Mouse (Mus musculus): ENCODE results near the gene Ncln. TPM values are rescaled to one million over a fixed set of nuclear protein-coding genes. Genes with fewer than 3 reads are reported as not detected.
A peak's percentile ranks its signal among the peaks of the same experiment; 100 is the strongest.

The Ncln gene
- polyA plus RNA-seq, 1 experiment from 2014 or later: 72.3 TPM

- no peak overlapping the region for H3K27ac ChIP-seq (ENCODE audit: low read depth, low read length)
- H3K9ac ChIP-seq (ENCODE audit: low read length): no peak overlapping the region
- WGBS: 92% methylated on average over 9 of the region's 9 CpGs
- H3K36me3 ChIP-seq (ENCODE audit: control insufficient read depth, insufficient read depth, low read length): peaks cover 2% of the 10 kb centered on the region
- peaks cover 6% of the 10 kb centered on the region for H3K4me1 ChIP-seq (replicated peaks; ENCODE audit: control insufficient read depth, insufficient read depth, low read length)
- DNase-seq (ENCODE audit: low spot score) (no peak), ATAC-seq (replicated peaks; ENCODE audit: low FRiP score) (no peak)
- no peaks in the 10 kb centered on the region for H3K9me3 ChIP-seq (ENCODE audit: control insufficient read depth, low read length)
- H3K4me3 ChIP-seq (ENCODE audit: low read depth, low read length): no peak overlapping the region
- no peaks in the 10 kb centered on the region for H3K27me3 ChIP-seq (ENCODE audit: control insufficient read depth, insufficient read depth, low read length)
- H3K4me2 ChIP-seq (ENCODE audit: low read depth, low read length, severe bottlenecking): no peak overlapping the region
Measured at GRCm38 (mm10) chr10:81491018-81491417, 5.2 kb downstream of the Ncln start.

DNA sequence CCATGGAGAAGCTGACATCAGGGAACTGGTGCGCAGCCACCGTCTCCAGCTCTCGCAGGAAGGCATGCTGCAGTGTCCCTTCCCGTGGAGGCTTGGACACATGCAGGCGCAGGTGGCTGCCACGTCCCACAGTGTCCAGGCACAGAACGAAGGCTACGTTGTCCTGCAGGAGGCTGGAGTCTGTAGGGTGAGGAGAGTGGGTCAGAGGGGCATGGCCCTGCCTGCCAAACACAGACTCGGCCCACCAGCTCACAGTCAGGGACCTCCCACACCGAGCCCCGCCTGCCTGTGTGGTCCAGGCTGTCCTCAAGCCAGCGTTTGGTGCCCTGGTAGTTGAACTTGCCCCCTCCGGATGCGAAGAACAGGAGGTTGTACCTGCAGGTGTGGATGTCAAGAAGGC is 6.3 kb downstream of the Ncln start:
- no peak for ATAC-seq (replicated peaks; ENCODE audit: low FRiP score)
- 86% methylated on average over 14 of the region's 14 CpGs for WGBS

DNA sequence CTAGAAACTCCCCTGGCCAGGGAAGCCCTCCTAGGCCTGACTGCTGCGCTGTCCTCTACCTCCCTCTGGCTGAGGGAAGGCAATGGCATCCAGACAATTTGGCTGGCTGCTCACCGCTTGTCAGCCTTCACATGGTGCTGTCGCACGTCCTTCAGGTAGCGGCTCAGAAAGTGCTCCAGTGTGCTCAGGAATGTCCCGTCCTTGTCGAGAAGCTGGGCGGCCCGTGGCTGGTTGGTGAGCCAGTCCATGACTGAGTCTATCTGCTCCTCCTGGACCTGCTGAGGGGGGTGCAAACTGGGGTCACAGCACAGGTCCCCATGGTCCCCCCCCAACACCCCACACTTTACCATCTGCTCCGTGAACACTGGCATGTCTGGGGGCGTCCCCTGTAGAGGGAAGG is 8.1 kb downstream of the Ncln start:
- Histone ChIP-seq H3K4me3 (ENCODE audit: low read depth, low read length) (no peak overlapping the region), H3K27ac (ENCODE audit: low read depth, low read length) (no peak overlapping the region), H3K9ac (ENCODE audit: low read length) (no peak overlapping the region), H3K4me2 (ENCODE audit: low read depth, low read length, severe bottlenecking) (no peak overlapping the region), H3K9me3 (ENCODE audit: control insufficient read depth, low read length) (no peaks in the 10 kb centered on the region), H3K27me3 (ENCODE audit: control insufficient read depth, insufficient read depth, low read length) (no peaks in the 10 kb centered on the region), H3K36me3 (ENCODE audit: control insufficient read depth, insufficient read depth, low read length) (peaks cover 2% of the 10 kb centered on the region), H3K4me1 (replicated peaks; ENCODE audit: control insufficient read depth, insufficient read depth, low read length) (no peaks in the 10 kb centered on the region)
- DNase-seq (ENCODE audit: low spot score) (no peak), ATAC-seq (replicated peaks; ENCODE audit: low FRiP score) (no peak)
- WGBS: 90% methylated on average over 11 of the region's 11 CpGs

More for the DNA sequence above, 6.3 kb downstream of the Ncln start:
- Histone ChIP-seq H3K9me3 (ENCODE audit: control insufficient read depth, low read length) (no peaks in the 10 kb centered on the region), H3K4me3 (ENCODE audit: low read depth, low read length) (no peak overlapping the region), H3K36me3 (ENCODE audit: control insufficient read depth, insufficient read depth, low read length) (peaks cover 2% of the 10 kb centered on the region), H3K4me1 (replicated peaks; ENCODE audit: control insufficient read depth, insufficient read depth, low read length) (peaks cover under 1% of the 10 kb centered on the region; the same call in 1 of the 2 replicates), H3K4me2 (ENCODE audit: low read depth, low read length, severe bottlenecking) (no peak overlapping the region), H3K27ac (ENCODE audit: low read depth, low read length) (no peak overlapping the region), H3K9ac (ENCODE audit: low read length) (no peak overlapping the region), H3K27me3 (ENCODE audit: control insufficient read depth, insufficient read depth, low read length) (no peaks in the 10 kb centered on the region)
- DNase-seq (ENCODE audit: low spot score): no peak

- 90% methylated on average over 10 of the region's 10 CpGs for WGBS
- H3K4me3 ChIP-seq (ENCODE audit: low read depth, low read length): no peak overlapping the region
Measured at GRCm38 (mm10) chr10:81486496-81486895, 9.7 kb downstream of the Ncln start.

GRCm38 (mm10) chr10:81485479-81486018 is 10.6 kb downstream of the Ncln start:
- H3K36me3 ChIP-seq (ENCODE audit: control insufficient read depth, insufficient read depth, low read length): no peaks in the 10 kb centered on the region; the same call in 1 of the 2 replicates
- no peak for ATAC-seq (replicated peaks; ENCODE audit: low FRiP score)
- no peak for DNase-seq (ENCODE audit: low spot score)
- no peaks in the 10 kb centered on the region; the same call in 1 of the 2 replicates for H3K4me1 ChIP-seq (replicated peaks; ENCODE audit: control insufficient read depth, insufficient read depth, low read length)
- H3K9me3 ChIP-seq (ENCODE audit: control insufficient read depth, low read length): no peaks in the 10 kb centered on the region
- no peak overlapping the region for H3K9ac ChIP-seq (ENCODE audit: low read length)
- no peak overlapping the region for H3K27ac ChIP-seq (ENCODE audit: low read depth, low read length)
- WGBS: 76% methylated on average over 7 of the region's 7 CpGs
- H3K4me3 ChIP-seq (ENCODE audit: low read depth, low read length): no peak overlapping the region
- peaks cover 10% of the 10 kb centered on the region for H3K27me3 ChIP-seq (ENCODE audit: control insufficient read depth, insufficient read depth, low read length)
- no peak overlapping the region for H3K4me2 ChIP-seq (ENCODE audit: low read depth, low read length, severe bottlenecking)

More at GRCm38 (mm10) chr10:81486496-81486895, 9.7 kb downstream of the Ncln start:
- no peak overlapping the region for H3K27ac ChIP-seq (ENCODE audit: low read depth, low read length)
- no peak overlapping the region for H3K4me2 ChIP-seq (ENCODE audit: low read depth, low read length, severe bottlenecking)
- H3K27me3 ChIP-seq (ENCODE audit: control insufficient read depth, insufficient read depth, low read length): peaks cover 4% of the 10 kb centered on the region
- no peaks in the 10 kb centered on the region; the same call in 1 of the 2 replicates for H3K4me1 ChIP-seq (replicated peaks; ENCODE audit: control insufficient read depth, insufficient read depth, low read length)
- no peaks in the 10 kb centered on the region for H3K9me3 ChIP-seq (ENCODE audit: control insufficient read depth, low read length)
- no peak for DNase-seq (ENCODE audit: low spot score)
- no peak overlapping the region for H3K9ac ChIP-seq (ENCODE audit: low read length)
- peaks cover 2% of the 10 kb centered on the region; the same call in 1 of the 2 replicates for H3K36me3 ChIP-seq (ENCODE audit: control insufficient read depth, insufficient read depth, low read length)
- no peak for ATAC-seq (replicated peaks; ENCODE audit: low FRiP score)

DNA sequence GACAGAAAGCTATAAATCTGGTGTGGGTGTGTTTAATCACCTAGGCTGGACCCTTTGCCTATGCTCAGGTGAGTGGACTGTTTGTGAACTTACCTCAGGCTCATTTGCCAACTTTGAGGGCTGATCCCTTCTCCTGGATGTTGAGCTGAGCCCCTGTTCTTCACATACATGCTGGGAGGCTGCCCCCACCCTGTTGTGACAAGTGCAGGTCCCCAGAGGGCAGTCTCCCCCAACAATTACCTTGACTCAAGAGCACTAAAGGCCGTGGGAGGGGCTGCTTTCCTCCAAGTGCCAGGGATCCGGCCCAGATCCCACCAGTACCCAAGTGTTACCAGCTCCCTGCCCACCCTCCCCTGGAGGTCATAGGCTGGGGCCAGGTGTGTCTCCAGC is 11.1 kb downstream of the Ncln start:
- Histone ChIP-seq H3K4me2 (ENCODE audit: low read depth, low read length, severe bottlenecking) (no peak overlapping the region), H3K27me3 (ENCODE audit: control insufficient read depth, insufficient read depth, low read length) (peaks cover 10% of the 10 kb centered on the region), H3K27ac (ENCODE audit: low read depth, low read length) (no peak overlapping the region), H3K4me3 (ENCODE audit: low read depth, low read length) (no peak overlapping the region), H3K36me3 (ENCODE audit: control insufficient read depth, insufficient read depth, low read length) (no peaks in the 10 kb centered on the region; the same call in 1 of the 2 replicates), H3K9ac (ENCODE audit: low read length) (no peak overlapping the region), H3K9me3 (ENCODE audit: control insufficient read depth, low read length) (no peaks in the 10 kb centered on the region), H3K4me1 (replicated peaks; ENCODE audit: control insufficient read depth, insufficient read depth, low read length) (peaks cover 2% of the 10 kb centered on the region; the same call in 1 of the 2 replicates)
- no peak for DNase-seq (ENCODE audit: low spot score)
- WGBS: 32% methylated on average over 2 of the region's 2 CpGs
- no peak for ATAC-seq (replicated peaks; ENCODE audit: low FRiP score)

DNA sequence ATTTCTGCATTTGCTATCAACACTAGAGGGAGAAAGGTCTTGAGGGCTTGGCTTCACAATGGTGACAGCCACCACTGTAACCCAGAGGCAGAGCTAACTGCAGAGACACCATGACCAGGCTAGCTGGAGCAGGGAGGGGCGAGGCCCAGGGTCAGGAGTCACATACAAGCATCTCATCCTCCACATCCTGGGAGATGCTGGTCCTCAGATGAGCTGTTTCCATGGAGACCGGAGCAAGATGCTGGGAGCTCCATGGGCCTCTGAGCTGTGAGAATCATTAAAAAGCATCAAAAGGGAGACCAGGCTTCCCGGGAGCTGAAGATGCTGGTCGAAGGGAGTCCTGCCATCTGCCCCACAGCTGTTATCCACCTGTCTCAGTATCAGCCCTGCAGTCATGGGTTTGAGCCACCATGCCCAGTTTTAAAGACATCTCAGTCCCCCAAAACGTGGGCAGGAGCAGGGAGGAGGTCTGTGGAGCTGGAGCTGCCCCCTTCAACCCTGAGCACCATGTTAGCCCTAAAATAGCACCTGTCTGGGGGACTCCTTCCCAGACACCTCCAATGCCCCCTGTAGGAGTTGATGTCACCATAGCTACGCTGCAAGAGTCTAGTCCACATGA is 11.6 kb downstream of the Ncln start:
- no peak overlapping the region for H3K27ac ChIP-seq (ENCODE audit: low read depth, low read length)
- no peaks in the 10 kb centered on the region; the same call in 1 of the 2 replicates for H3K36me3 ChIP-seq (ENCODE audit: control insufficient read depth, insufficient read depth, low read length)
- H3K9ac ChIP-seq (ENCODE audit: low read length): no peak overlapping the region
- no peak overlapping the region for H3K4me2 ChIP-seq (ENCODE audit: low read depth, low read length, severe bottlenecking)
- DNase-seq (ENCODE audit: low spot score): no peak
- no peak overlapping the region for H3K4me3 ChIP-seq (ENCODE audit: low read depth, low read length)
- no peak for ATAC-seq (replicated peaks; ENCODE audit: low FRiP score)
- H3K9me3 ChIP-seq (ENCODE audit: control insufficient read depth, low read length): no peaks in the 10 kb centered on the region
- whole genome bisulfite sequencing: 68% methylated on average over 6 of the region's 6 CpGs
- peaks cover 2% of the 10 kb centered on the region; the same call in 1 of the 2 replicates for H3K4me1 ChIP-seq (replicated peaks; ENCODE audit: control insufficient read depth, insufficient read depth, low read length)
- peaks cover 10% of the 10 kb centered on the region for H3K27me3 ChIP-seq (ENCODE audit: control insufficient read depth, insufficient read depth, low read length)

- DNase-seq (ENCODE audit: low spot score): peak; percentile 80
- peaks cover 2% of the 10 kb centered on the region; the same call in 1 of the 2 replicates for H3K4me1 ChIP-seq (replicated peaks; ENCODE audit: control insufficient read depth, insufficient read depth, low read length)
- no peak for ATAC-seq (replicated peaks; ENCODE audit: low FRiP score)
- H3K27me3 ChIP-seq (ENCODE audit: control insufficient read depth, insufficient read depth, low read length): peaks cover 10% of the 10 kb centered on the region
- H3K27ac ChIP-seq (ENCODE audit: low read depth, low read length): no peak overlapping the region
- WGBS: 17% methylated on average over 9 of the region's 9 CpGs
- H3K36me3 ChIP-seq (ENCODE audit: control insufficient read depth, insufficient read depth, low read length): no peaks in the 10 kb centered on the region; the same call in 1 of the 2 replicates
- no peak overlapping the region for H3K4me3 ChIP-seq (ENCODE audit: low read depth, low read length)
- no peak overlapping the region for H3K9ac ChIP-seq (ENCODE audit: low read length)
- H3K9me3 ChIP-seq (ENCODE audit: control insufficient read depth, low read length): no peaks in the 10 kb centered on the region
- no peak overlapping the region for H3K4me2 ChIP-seq (ENCODE audit: low read depth, low read length, severe bottlenecking)
Measured at GRCm38 (mm10) chr10:81483983-81484382, 12.2 kb downstream of the Ncln start.

GRCm38 (mm10) chr10:81482533-81482889 is 13.7 kb downstream of the Ncln start, which contains the start of gene Celf5:
Gene Celf5 (minus strand): TSS chr10:81482709.
- peak within 1 kb of the TSS; percentile 52 for H3K4me3 ChIP-seq (ENCODE audit: low read depth, low read length)
- ATAC-seq (replicated peaks; ENCODE audit: low FRiP score) (peak; percentile 49), DNase-seq (ENCODE audit: low spot score) (peak; percentile 84)
- H3K9ac ChIP-seq (ENCODE audit: low read length): peak within 1 kb of the TSS; percentile 62
- H3K9me3 ChIP-seq (ENCODE audit: control insufficient read depth, low read length): no peaks in the 10 kb centered on the region
- H3K27ac ChIP-seq (ENCODE audit: low read depth, low read length): no peak within 1 kb of the TSS
- WGBS: 0% methylated on average over 36 of the region's 36 CpGs
- H3K36me3 ChIP-seq (ENCODE audit: control insufficient read depth, insufficient read depth, low read length): no peaks in the 10 kb centered on the region; the same call in 1 of the 2 replicates
- H3K27me3 ChIP-seq (ENCODE audit: control insufficient read depth, insufficient read depth, low read length): peaks cover 10% of the 10 kb centered on the region
- H3K4me1 ChIP-seq (replicated peaks; ENCODE audit: control insufficient read depth, insufficient read depth, low read length): peaks cover 2% of the 10 kb centered on the region; the same call in 1 of the 2 replicates
- H3K4me2 ChIP-seq (ENCODE audit: low read depth, low read length, severe bottlenecking): peak within 1 kb of the TSS; percentile 71
